Mouse (Mus musculus): ENCODE measurements around the gene Hist1h2af. TPM values are rescaled to one million over a fixed set of nuclear protein-coding genes. Genes with fewer than 3 reads are reported as not detected.

The Hist1h2af gene
- polyA plus RNA-seq, 2 experiments, result 11.0 to 557 TPM

- Histone ChIP-seq H3K27ac (replicated peaks; ENCODE audit: low read depth, low read length) (peak overlapping the region; percentile 94), H3K27me3 (ENCODE audit: control insufficient read depth, insufficient read depth, low read length) (no peaks in the 10 kb centered on the region), H3K4me1 (ENCODE audit: control insufficient read depth, insufficient read depth, low read length) (peaks cover 25% of the 10 kb centered on the region), H3K9me3 (ENCODE audit: control insufficient read depth, low read length) (no peaks in the 10 kb centered on the region), H3K36me3 (ENCODE audit: control insufficient read depth, insufficient read depth, low read length) (no peaks in the 10 kb centered on the region), H3K9ac (ENCODE audit: low read depth, low read length, severe bottlenecking) (no peak overlapping the region), H3K4me2 (replicated peaks; ENCODE audit: low read depth, low read length, severe bottlenecking) (no peak overlapping the region; the same call in 1 of the 2 replicates), H3K4me3 (replicated peaks; ENCODE audit: low read length) (0 out of 2 replicates have a peak overlapping the region, but pooled peaks have one; percentile 49)
- TF ChIP-seq POLR2A (IDR thresholded peaks at IDR 0.05; ENCODE audit: borderline replicate concordance, extremely low read depth, insufficient read depth, insufficient read length), result no peak
- ATAC-seq (ENCODE audit: low FRiP score, low read depth) (no peak), DNase-seq (ENCODE audit: low spot score) (no peak)
Observed at GRCm38 (mm10) chr13:23583387-23584068, 49.8 kb downstream of the Hist1h2af start.

Small RNA genes lying within 50 kb of the gene (microRNA-seq; reads per million reads assigned to microRNA genes)
- not detected for gene Gm44297
- gene Gm44359, result not detected
- gene Gm44394, result not detected
- gene n-TStga1, result 1.1 reads per million

Other genes starting within 250 kb of the Hist1h2af start
Only the 30 nearest of the 34 such genes appear.
- gene Zfp322a, start 164.7 kb upstream of the Hist1h2af start, polyA plus RNA-seq (2012; rRNA removed), result 15.1 and 20.2 TPM in 2 replicates
- gene Zfp322a, start 164.7 kb upstream of the Hist1h2af start, polyA plus RNA-seq (2014; fragmentation: Nextera tagmentation; extraction: Ambion mirVana), result 42.9 and 50.7 TPM in 2 replicates
- gene Abt1, start 110.0 kb upstream of the Hist1h2af start, polyA plus RNA-seq (2012; rRNA removed), result 6.9 and 9.9 TPM in 2 replicates
- gene Abt1, start 110.0 kb upstream of the Hist1h2af start, polyA plus RNA-seq (2014; fragmentation: Nextera tagmentation; extraction: Ambion mirVana), result 12.0 and 12.2 TPM in 2 replicates
- gene Btn1a1, start 68.0 kb upstream of the Hist1h2af start, polyA plus RNA-seq (2012; rRNA removed), result 0.31 and 0.32 TPM in 2 replicates
- not detected in 2 replicates for gene Btn1a1, start 68.0 kb upstream of the Hist1h2af start, polyA plus RNA-seq (2014; fragmentation: Nextera tagmentation; extraction: Ambion mirVana)
- gene Btn2a2, start 45.0 kb upstream of the Hist1h2af start, polyA plus RNA-seq (2012; rRNA removed), result 0.62 and 0.79 TPM in 2 replicates
- gene Btn2a2, start 45.0 kb upstream of the Hist1h2af start, polyA plus RNA-seq (2014; fragmentation: Nextera tagmentation; extraction: Ambion mirVana), result 0.89 and 1.2 TPM in 2 replicates
- gene Hist1h4h, start 2.9 kb upstream of the Hist1h2af start, polyA plus RNA-seq (2012; rRNA removed), result 18.2 and 19.2 TPM in 2 replicates
- gene Hist1h4h, start 2.9 kb upstream of the Hist1h2af start, polyA plus RNA-seq (2014; fragmentation: Nextera tagmentation; extraction: Ambion mirVana), result 5.5 and 8.1 TPM in 2 replicates
- gene Hist1h3g, start 1.5 kb downstream of the Hist1h2af start, polyA plus RNA-seq (2012; rRNA removed), result 32.6 and 62.7 TPM in 2 replicates
- gene Hist1h3g, start 1.5 kb downstream of the Hist1h2af start, polyA plus RNA-seq (2014; fragmentation: Nextera tagmentation; extraction: Ambion mirVana), result 4.1 and 6.7 TPM in 2 replicates
- gene Hist1h2bh, start 9.5 kb downstream of the Hist1h2af start, polyA plus RNA-seq (2012; rRNA removed), result 5.2 and 6.1 TPM in 2 replicates
- gene Hist1h2bh, start 9.5 kb downstream of the Hist1h2af start, polyA plus RNA-seq (2014; fragmentation: Nextera tagmentation; extraction: Ambion mirVana), result 0.48 and 0.57 TPM in 2 replicates
- 4.1 and 7.4 TPM in 2 replicates for gene Hist1h3f, start 10.1 kb downstream of the Hist1h2af start, polyA plus RNA-seq (2012; rRNA removed)
- gene Hist1h3f, start 10.1 kb downstream of the Hist1h2af start, polyA plus RNA-seq (2014; fragmentation: Nextera tagmentation; extraction: Ambion mirVana), result 0.65 and 1.00 TPM in 2 replicates
- gene Hist1h4f, start 17.7 kb downstream of the Hist1h2af start, polyA plus RNA-seq (2012; rRNA removed), result 13.7 and 21.4 TPM in 2 replicates
- gene Hist1h4f, start 17.7 kb downstream of the Hist1h2af start, polyA plus RNA-seq (2014; fragmentation: Nextera tagmentation; extraction: Ambion mirVana), result 2.6 and 2.8 TPM in 2 replicates
- gene Hist1h1d, start 19.4 kb downstream of the Hist1h2af start, polyA plus RNA-seq (2012; rRNA removed), result 0.50 and 0.62 TPM in 2 replicates
- gene Hist1h1d, start 19.4 kb downstream of the Hist1h2af start, polyA plus RNA-seq (2014; fragmentation: Nextera tagmentation; extraction: Ambion mirVana), result 0.47 and 0.61 TPM in 2 replicates
- gene Hist1h3e, start 28.5 kb downstream of the Hist1h2af start, polyA plus RNA-seq (2012; rRNA removed), result 36.1 and 54.1 TPM in 2 replicates
- gene Hist1h3e, start 28.5 kb downstream of the Hist1h2af start, polyA plus RNA-seq (2014; fragmentation: Nextera tagmentation; extraction: Ambion mirVana), result 6.7 and 7.0 TPM in 2 replicates
- gene Hist1h2ae, start 37.3 kb downstream of the Hist1h2af start, polyA plus RNA-seq (2012; rRNA removed), result 19.8 and 35.0 TPM in 2 replicates
- 103 and 109 TPM in 2 replicates for gene Hist1h2ae, start 37.3 kb downstream of the Hist1h2af start, polyA plus RNA-seq (2014; fragmentation: Nextera tagmentation; extraction: Ambion mirVana)
- 38.9 and 60.8 TPM in 2 replicates for gene Hist1h2bg, start 37.5 kb downstream of the Hist1h2af start, polyA plus RNA-seq (2012; rRNA removed)
- gene Hist1h2bg, start 37.5 kb downstream of the Hist1h2af start, polyA plus RNA-seq (2014; fragmentation: Nextera tagmentation; extraction: Ambion mirVana), result 6.9 and 10.0 TPM in 2 replicates
- gene Hist1h2bf, start 40.3 kb downstream of the Hist1h2af start, polyA plus RNA-seq (2012; rRNA removed), result 17.8 and 25.9 TPM in 2 replicates
- gene Hist1h2bf, start 40.3 kb downstream of the Hist1h2af start, polyA plus RNA-seq (2014; fragmentation: Nextera tagmentation; extraction: Ambion mirVana), result 5.3 and 8.5 TPM in 2 replicates
- 6.1 and 13.9 TPM in 2 replicates for gene Hist1h2ad, start 40.5 kb downstream of the Hist1h2af start, polyA plus RNA-seq (2012; rRNA removed)
- gene Hist1h2ad, start 40.5 kb downstream of the Hist1h2af start, polyA plus RNA-seq (2014; fragmentation: Nextera tagmentation; extraction: Ambion mirVana), result 1.2 and 5.3 TPM in 2 replicates
- 30.0 and 33.8 TPM in 2 replicates for gene Hist1h3d, start 41.9 kb downstream of the Hist1h2af start, polyA plus RNA-seq (2012; rRNA removed)
- gene Hist1h3d, start 41.9 kb downstream of the Hist1h2af start, polyA plus RNA-seq (2014; fragmentation: Nextera tagmentation; extraction: Ambion mirVana), result 6.8 and 10.4 TPM in 2 replicates
- 9.4 and 9.8 TPM in 2 replicates for gene Hist1h4d, start 47.7 kb downstream of the Hist1h2af start, polyA plus RNA-seq (2012; rRNA removed)
- 95.5 and 101 TPM in 2 replicates for gene Hist1h4d, start 47.7 kb downstream of the Hist1h2af start, polyA plus RNA-seq (2014; fragmentation: Nextera tagmentation; extraction: Ambion mirVana)
- gene Hist1h2be, start 87.2 kb downstream of the Hist1h2af start, polyA plus RNA-seq (2012; rRNA removed), result 3.0 and 3.4 TPM in 2 replicates
- gene Hist1h2be, start 87.2 kb downstream of the Hist1h2af start, polyA plus RNA-seq (2014; fragmentation: Nextera tagmentation; extraction: Ambion mirVana), result 1.2 and 1.5 TPM in 2 replicates
- 7.4 and 7.7 TPM in 2 replicates for gene Hist1h1e, start 88.7 kb downstream of the Hist1h2af start, polyA plus RNA-seq (2012; rRNA removed)
- gene Hist1h1e, start 88.7 kb downstream of the Hist1h2af start, polyA plus RNA-seq (2014; fragmentation: Nextera tagmentation; extraction: Ambion mirVana), result 15.8 and 16.4 TPM in 2 replicates
- gene Hist1h2ac, start 150.0 kb downstream of the Hist1h2af start, polyA plus RNA-seq (2012; rRNA removed), result 1.6 and 2.7 TPM in 2 replicates
- 0.65 and 0.78 TPM in 2 replicates for gene Hist1h2ac, start 150.0 kb downstream of the Hist1h2af start, polyA plus RNA-seq (2014; fragmentation: Nextera tagmentation; extraction: Ambion mirVana)
- gene Hist1h2bc, start 150.3 kb downstream of the Hist1h2af start, polyA plus RNA-seq (2012; rRNA removed), result 48.2 and 49.5 TPM in 2 replicates
- gene Hist1h2bc, start 150.3 kb downstream of the Hist1h2af start, polyA plus RNA-seq (2014; fragmentation: Nextera tagmentation; extraction: Ambion mirVana), result 34.9 and 44.4 TPM in 2 replicates
- 0.20 and 0.33 TPM in 2 replicates for gene Hist1h1t, start 161.9 kb downstream of the Hist1h2af start, polyA plus RNA-seq (2012; rRNA removed)
- gene Hist1h1t, start 161.9 kb downstream of the Hist1h2af start, polyA plus RNA-seq (2014; fragmentation: Nextera tagmentation; extraction: Ambion mirVana), result 0.21 TPM in 1 of 2 replicates, not detected in the other
- gene Hist1h4c, start 164.5 kb downstream of the Hist1h2af start, polyA plus RNA-seq (2012; rRNA removed), result 5.6 and 10.0 TPM in 2 replicates
- gene Hist1h4c, start 164.5 kb downstream of the Hist1h2af start, polyA plus RNA-seq (2014; fragmentation: Nextera tagmentation; extraction: Ambion mirVana), result 8.7 and 10.2 TPM in 2 replicates
- 3.6 and 4.5 TPM in 2 replicates for gene Hfe, start 176.9 kb downstream of the Hist1h2af start, polyA plus RNA-seq (2012; rRNA removed)
- gene Hfe, start 176.9 kb downstream of the Hist1h2af start, polyA plus RNA-seq (2014; fragmentation: Nextera tagmentation; extraction: Ambion mirVana), result 9.3 and 10.5 TPM in 2 replicates
- gene Hist1h1c, start 204.9 kb downstream of the Hist1h2af start, polyA plus RNA-seq (2012; rRNA removed), result 23.7 and 28.5 TPM in 2 replicates
- 24.7 and 27.5 TPM in 2 replicates for gene Hist1h1c, start 204.9 kb downstream of the Hist1h2af start, polyA plus RNA-seq (2014; fragmentation: Nextera tagmentation; extraction: Ambion mirVana)
- gene Hist1h3c, start 211.7 kb downstream of the Hist1h2af start, polyA plus RNA-seq (2012; rRNA removed), result 41.4 and 92.0 TPM in 2 replicates
- 8.1 and 12.0 TPM in 2 replicates for gene Hist1h3c, start 211.7 kb downstream of the Hist1h2af start, polyA plus RNA-seq (2014; fragmentation: Nextera tagmentation; extraction: Ambion mirVana)
- gene Hist1h2bb, start 212.8 kb downstream of the Hist1h2af start, polyA plus RNA-seq (2012; rRNA removed), result 13.5 and 15.9 TPM in 2 replicates
- 1.2 and 1.4 TPM in 2 replicates for gene Hist1h2bb, start 212.8 kb downstream of the Hist1h2af start, polyA plus RNA-seq (2014; fragmentation: Nextera tagmentation; extraction: Ambion mirVana)
- 37.1 and 40.4 TPM in 2 replicates for gene Hist1h2ab, start 217.2 kb downstream of the Hist1h2af start, polyA plus RNA-seq (2012; rRNA removed)
- gene Hist1h2ab, start 217.2 kb downstream of the Hist1h2af start, polyA plus RNA-seq (2014; fragmentation: Nextera tagmentation; extraction: Ambion mirVana), result 39.0 and 40.1 TPM in 2 replicates
- gene Hist1h3b, start 218.4 kb downstream of the Hist1h2af start, polyA plus RNA-seq (2012; rRNA removed), result 52.4 and 65.5 TPM in 2 replicates
- 6.5 and 12.4 TPM in 2 replicates for gene Hist1h3b, start 218.4 kb downstream of the Hist1h2af start, polyA plus RNA-seq (2014; fragmentation: Nextera tagmentation; extraction: Ambion mirVana)
- 20.0 and 26.6 TPM in 2 replicates for gene Hist1h4b, start 223.1 kb downstream of the Hist1h2af start, polyA plus RNA-seq (2012; rRNA removed)
- gene Hist1h4b, start 223.1 kb downstream of the Hist1h2af start, polyA plus RNA-seq (2014; fragmentation: Nextera tagmentation; extraction: Ambion mirVana), result 4.4 and 6.6 TPM in 2 replicates